Mouse (Mus musculus): Measurements from ENCODE around the gene Cd44. TPM values are rescaled to one million over a fixed set of nuclear protein-coding genes. Genes with fewer than 3 reads are reported as not detected.

Gene Cd44
- polyA plus RNA-seq, 1 experiment from 2014 or later: 3.9 TPM

DNA sequence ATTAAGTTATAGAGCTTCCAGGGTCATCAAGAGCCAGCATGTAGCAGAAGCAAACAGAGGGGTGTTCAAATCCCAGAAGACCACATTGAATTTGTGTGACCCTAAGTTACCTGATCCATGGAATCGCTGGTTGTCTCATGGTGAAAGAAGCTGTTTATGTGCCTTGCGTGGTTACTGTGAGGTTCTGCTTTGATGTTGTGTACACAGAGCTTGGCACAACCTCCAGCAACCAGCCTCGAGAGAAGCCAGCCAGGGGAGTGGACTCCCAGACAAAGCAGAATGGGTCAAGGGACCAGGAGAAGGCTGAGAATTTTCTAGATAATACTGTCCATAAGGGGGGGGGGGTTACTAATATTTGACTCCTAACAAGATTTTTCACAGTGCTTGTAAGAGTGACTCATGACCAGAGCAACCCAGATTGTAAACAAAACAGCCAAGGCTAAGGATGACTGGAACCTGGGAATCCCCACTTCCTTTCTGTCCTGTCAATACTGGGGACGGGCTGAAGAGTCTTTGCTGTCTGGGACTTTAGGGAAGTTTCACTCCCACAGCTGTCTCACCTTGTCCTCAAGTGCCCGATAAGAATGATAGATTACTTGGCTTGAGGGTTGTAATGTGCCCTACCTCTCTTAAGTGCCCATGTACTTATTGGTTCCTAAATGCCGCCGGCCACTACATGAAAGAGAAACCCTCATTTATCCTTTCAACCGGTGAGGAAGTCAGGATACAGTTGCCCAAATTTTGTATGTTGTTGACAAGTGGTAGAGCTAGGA lies 136.7 kb downstream of the Cd44 start:
- H3K9me3 ChIP-seq (replicated peaks): no peaks in the 10 kb centered on the region
- no peak for ATAC-seq (ENCODE audit: low FRiP score)
- no peak overlapping the region for H3K4me2 ChIP-seq (replicated peaks)
- no peak overlapping the region for H3K27ac ChIP-seq
- no peaks in the 10 kb centered on the region for H3K4me1 ChIP-seq
- H3K27me3 ChIP-seq: no peaks in the 10 kb centered on the region
- no peak overlapping the region for H3K9ac ChIP-seq
- no peak overlapping the region for H3K4me3 ChIP-seq
- peaks cover 10% of the 10 kb centered on the region for H3K36me3 ChIP-seq
- WGBS: 89% methylated on average over 8 of the region's 8 CpGs

DNA sequence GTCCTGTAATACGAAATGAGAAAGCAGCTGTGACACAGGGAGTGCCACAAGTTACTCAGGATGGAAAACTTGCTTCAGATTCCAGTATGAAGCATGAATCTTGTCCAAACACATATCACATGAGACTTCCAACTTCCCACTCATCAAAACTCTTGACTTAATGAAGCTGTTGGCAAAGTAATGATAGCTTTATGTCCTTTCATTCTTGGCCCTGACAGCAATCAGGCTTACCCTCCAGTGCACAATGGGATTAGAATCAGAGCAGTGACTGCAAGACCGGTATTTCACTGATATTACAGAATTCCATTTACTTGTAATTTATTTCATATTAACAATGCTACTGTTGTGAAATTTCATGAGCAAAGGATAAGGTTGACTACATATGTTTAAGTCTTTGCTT lies 137.5 kb downstream of the Cd44 start:
- Histone ChIP-seq H3K4me2 (replicated peaks) (no peak overlapping the region), H3K9me3 (replicated peaks) (no peaks in the 10 kb centered on the region), H3K27me3 (no peaks in the 10 kb centered on the region), H3K4me3 (no peak overlapping the region), H3K9ac (no peak overlapping the region), H3K4me1 (no peaks in the 10 kb centered on the region), H3K27ac (no peak overlapping the region), H3K36me3 (peaks cover 5% of the 10 kb centered on the region)
- ATAC-seq (ENCODE audit: low FRiP score): no peak
- 97% methylated on average over 2 of the region's 2 CpGs for WGBS

DNA sequence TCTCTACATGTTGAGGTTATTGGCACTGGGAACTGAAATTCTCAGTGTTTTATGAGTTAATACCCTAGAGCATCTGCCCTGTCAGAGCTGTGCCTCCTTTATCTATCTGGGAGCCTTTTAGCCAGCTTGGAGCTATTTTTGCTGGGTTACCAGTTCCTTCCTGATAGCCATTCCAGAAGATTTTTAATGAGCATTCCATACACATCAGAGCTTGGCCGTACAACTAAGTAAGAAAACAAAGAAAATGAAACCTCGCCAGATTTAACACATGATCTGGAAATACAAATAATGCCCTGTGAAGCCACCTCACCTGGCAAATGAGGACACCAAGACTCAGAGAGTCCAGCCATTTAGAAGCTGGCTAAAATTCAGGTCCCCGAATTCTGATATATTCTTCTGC lies 138.3 kb downstream of the Cd44 start:
- Histone ChIP-seq H3K27ac (no peak overlapping the region), H3K4me3 (no peak overlapping the region), H3K27me3 (no peaks in the 10 kb centered on the region), H3K36me3 (peaks cover 5% of the 10 kb centered on the region), H3K9me3 (replicated peaks) (no peaks in the 10 kb centered on the region), H3K4me2 (replicated peaks) (no peak overlapping the region), H3K4me1 (no peaks in the 10 kb centered on the region), H3K9ac (no peak overlapping the region)
- WGBS: 90% methylated on average over 3 of the region's 3 CpGs
- ATAC-seq (ENCODE audit: low FRiP score): no peak

Other genes with a start within 250 kb of the Cd44 start
- 15.3 and 17.4 TPM in 2 replicates for gene Slc1a2, start 243.0 kb downstream of the Cd44 start, polyA plus RNA-seq (2016; fragmentation: Nextera tagmentation; extraction: Ambion mirVana)
- gene Pdhx, start 171.8 kb upstream of the Cd44 start, polyA plus RNA-seq (2016; fragmentation: Nextera tagmentation; extraction: Ambion mirVana): 42.4 and 46.4 TPM in 2 replicates
- gene Apip, start 172.0 kb upstream of the Cd44 start, polyA plus RNA-seq (2016; fragmentation: Nextera tagmentation; extraction: Ambion mirVana): 58.6 and 59.7 TPM in 2 replicates

Data from hindbrain, embryonic 12.5 days (tissue).